Mouse (Mus musculus): ENCODE measurements around the gene Pdcd1lg2.

The Pdcd1lg2 gene

DNA sequence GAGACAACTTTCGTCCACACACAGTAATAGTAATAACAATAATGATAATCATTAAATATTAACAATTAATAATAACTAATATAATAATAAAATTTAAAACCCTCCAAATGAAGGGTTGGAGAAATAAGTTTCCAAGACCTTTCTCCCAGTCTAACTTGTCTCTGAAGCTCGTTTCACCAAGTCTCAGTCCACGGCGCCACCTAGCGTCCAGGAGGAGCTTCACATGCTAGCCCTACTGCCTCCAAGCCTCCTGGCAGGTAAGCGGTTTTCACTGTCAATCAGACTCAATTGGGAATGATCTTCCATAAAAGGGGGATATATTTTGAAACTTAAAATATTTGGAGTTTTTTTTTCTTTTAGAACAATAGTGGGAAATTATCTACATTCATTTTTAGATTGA is 90.8 kb downstream of the Pdcd1lg2 start:
- DNase-seq = peak; percentile 77 to 81

DNA sequence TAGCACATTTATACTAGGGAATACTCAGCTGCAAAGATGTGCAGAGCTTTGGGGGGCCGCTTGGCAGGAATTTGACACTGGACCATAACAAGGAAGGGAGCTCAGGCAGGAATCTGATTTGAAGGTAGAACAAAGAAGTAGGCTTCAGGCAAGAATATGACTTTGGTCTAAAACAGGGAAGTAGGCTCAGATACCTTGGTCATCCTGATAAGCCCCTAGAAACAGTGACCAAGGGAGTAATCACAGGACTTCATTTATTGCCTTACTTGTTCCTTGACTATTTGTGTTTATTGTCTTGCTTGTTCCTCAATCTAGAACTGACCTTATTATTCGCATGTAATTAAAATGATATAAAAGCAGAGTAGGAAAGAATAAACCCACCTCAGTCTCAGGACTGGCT is 93.4 kb downstream of the Pdcd1lg2 start:
- no peak for DNase-seq

DNA sequence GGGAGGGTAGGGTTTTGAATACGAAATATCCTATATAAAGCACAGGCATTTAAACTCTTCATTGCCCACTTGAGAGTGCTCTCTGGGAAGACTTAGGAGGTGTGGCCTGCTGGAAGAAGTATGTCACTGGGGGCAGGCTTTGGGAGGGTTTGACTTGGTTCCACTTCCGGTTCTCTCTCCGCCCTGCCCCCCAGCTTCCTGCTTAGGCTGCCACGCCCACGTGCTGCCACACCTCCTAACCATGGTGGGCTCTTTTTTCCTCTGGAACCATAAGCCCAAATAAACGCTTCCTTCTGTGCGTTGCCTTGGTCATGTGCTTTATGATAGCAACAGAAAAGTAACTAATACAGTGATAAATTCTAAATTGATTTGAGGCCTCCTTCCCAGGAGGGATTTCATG is 94.9 kb downstream of the Pdcd1lg2 start:
- DNase-seq = no peak

DNA sequence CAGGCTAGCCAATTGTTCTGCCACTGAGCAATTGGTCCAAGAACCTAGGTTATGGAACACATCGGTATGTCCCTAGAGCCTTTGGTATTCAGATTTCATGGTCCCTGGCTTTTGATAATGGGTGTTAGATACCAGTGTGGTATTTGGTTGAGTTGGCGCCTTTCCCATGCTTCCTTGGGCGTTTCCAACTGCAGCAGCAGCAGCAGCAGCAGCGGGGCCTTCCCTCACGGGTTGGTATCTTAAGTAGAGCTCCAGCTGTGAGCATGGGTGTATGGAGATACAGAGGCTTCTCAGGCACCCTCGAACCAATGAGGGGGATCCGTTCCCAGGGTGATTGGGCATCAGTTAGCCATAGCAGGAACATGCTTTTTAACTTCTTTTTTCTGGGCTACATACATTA is 97.5 kb downstream of the Pdcd1lg2 start:
- DNase-seq = no peak

- no peak for DNase-seq
These were observed 99.1 kb downstream of the Pdcd1lg2 start for GRCm38 (mm10) chr19:29509857-29510256.

- no peak for DNase-seq
These were observed 101.1 kb downstream of the Pdcd1lg2 start for GRCm38 (mm10) chr19:29511826-29512225.

DNA sequence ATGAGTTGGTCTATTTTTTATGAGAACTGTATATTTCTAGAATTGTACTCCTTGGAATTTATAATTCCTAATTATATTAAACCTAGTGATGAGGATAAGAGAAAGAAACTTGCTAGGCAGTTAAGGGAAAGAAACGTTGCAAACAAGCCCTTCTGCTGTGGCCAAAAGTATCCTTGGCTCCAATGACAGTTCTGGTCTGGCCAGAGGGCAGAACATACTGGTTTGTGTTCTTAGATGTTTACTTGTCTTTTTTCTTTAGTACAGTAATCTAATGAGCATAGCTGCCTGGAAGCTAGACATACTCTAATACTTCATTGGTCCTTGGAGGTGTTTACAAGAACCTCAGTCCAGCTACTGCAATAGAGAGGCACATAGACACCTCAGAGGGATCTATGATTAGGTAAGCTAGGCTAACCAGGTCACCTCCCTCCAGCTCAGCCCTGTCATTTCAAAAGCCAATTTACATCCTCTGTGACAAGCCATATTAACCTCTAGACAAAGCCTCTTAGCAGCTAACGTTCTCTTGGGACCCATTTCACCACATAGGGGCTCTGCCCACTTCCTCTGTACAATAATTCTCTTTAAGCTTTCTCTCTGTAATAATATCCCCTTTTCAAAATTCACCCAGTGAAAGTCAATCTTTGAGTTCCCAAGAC is 102.5 kb downstream of the Pdcd1lg2 start:
- DNase-seq = no peak

GRCm38 (mm10) chr19:29514130-29514529 is 103.4 kb downstream of the Pdcd1lg2 start:
- no peak for DNase-seq

DNA sequence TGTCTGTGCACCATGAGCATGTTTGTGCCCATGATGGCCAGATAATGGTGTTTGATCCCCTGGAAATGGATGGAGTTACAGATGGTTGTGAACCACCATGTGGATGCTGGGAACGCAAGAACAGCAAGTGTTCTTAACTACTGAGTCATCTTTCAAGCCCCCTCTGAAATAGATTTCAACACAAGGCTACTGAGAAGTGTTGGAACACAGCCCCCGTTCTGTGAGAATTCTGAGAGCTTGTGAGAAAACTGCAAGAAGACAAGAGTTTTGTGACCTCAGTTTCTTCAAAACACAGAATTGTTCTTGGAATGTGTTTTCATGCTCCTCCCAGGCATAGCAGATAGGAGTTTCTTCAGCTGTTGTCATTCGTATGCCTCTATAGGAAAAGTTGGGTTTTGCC is 104.7 kb downstream of the Pdcd1lg2 start:
- no peak for DNase-seq

- no peak for DNase-seq
These were observed 105.3 kb downstream of the Pdcd1lg2 start for GRCm38 (mm10) chr19:29515991-29516390.

GRCm38 (mm10) chr19:29518409-29518808 is 107.7 kb downstream of the Pdcd1lg2 start:
- DNase-seq = no peak

DNA sequence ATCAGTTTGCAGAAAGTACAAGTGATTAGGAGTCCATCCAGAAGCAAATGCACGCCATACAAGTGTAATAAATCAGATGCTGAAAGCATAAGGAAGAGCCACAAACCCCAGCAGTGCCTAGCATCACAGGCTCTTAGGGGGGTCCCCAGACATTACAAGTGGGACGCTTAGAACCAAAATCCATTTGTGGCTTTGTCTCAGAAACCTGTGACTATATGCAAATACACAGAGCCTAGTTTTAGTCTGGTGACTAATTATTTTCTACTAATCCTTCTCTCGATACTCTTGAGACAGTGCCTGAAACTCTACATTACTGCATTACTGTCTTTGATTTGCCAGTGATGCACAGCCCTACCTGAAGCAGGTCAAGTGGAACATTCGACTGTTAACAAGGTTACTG is 108.2 kb downstream of the Pdcd1lg2 start:
- DNase-seq = no peak
